Mouse (Mus musculus) lung, embryonic 14.5 days (tissue): ENCODE data around the gene Stat5b. TPM values are rescaled to one million over a fixed set of nuclear protein-coding genes. Genes with fewer than 3 reads are reported as not detected.
"Not testable (repeated sequence)": the region's sequence is repeated elsewhere in the genome, so short reads cannot be mapped to it uniquely, and the experiment has no call there.

Source experiments
- ATAC-seq: fragments of 200-750 bp; cut with Nextera tagmentation; 2 replicates; pipeline ENCODE4 v1.8.0; 2017; ENCODE audit warnings: mild to moderate bottlenecking, moderate TSS enrichment, moderate library complexity; ENCODE audit not compliant: insufficient read depth
- DNase-seq: peaks from one replicate; pipeline ENCODE4 v3.0.0-alpha.2; 2015
- H3K27ac ChIP-seq: fragments of 300-500 bp; sonication (generic); 2 replicates; pipeline ENCODE4 v1.5.1; 2014; ENCODE audit warnings: low read depth, mild to moderate bottlenecking, moderate library complexity
- H3K27me3 ChIP-seq: fragments of 300-500 bp; sonication (generic); 2 replicates; pipeline ENCODE4 v1.6.1; 2014; ENCODE audit warnings: low read length, control low read depth; ENCODE audit not compliant: insufficient read depth
- H3K36me3 ChIP-seq: fragments of 300-500 bp; sonication (generic); 2 replicates; pipeline ENCODE4 v1.6.1; 2014; ENCODE audit warnings: control low read depth; ENCODE audit not compliant: insufficient read depth
- H3K4me1 ChIP-seq: fragments of 300-500 bp; sonication (generic); 2 replicates; pipeline ENCODE4 v1.6.1; 2014; ENCODE audit warnings: antibody characterized with exemption, control low read depth; ENCODE audit not compliant: insufficient read depth
- H3K4me2 ChIP-seq: fragments of 300-500 bp; sonication (generic); 2 replicates; pipeline ENCODE4 v1.6.1; 2014; ENCODE audit warnings: mild to moderate bottlenecking
- H3K4me3 ChIP-seq: fragments of 300-500 bp; sonication (generic); 2 replicates; pipeline ENCODE4 v1.5.1; 2014; ENCODE audit warnings: low read depth, low read length
- H3K9ac ChIP-seq: fragments of 300-500 bp; sonication (generic); 2 replicates; pipeline ENCODE4 v1.6.1; 2014
- H3K9me3 ChIP-seq: fragments of 300-500 bp; sonication (generic); 2 replicates; pipeline ENCODE4 v1.6.1; 2016; ENCODE audit warnings: low read depth, low read length, control low read depth
- CTCF ChIP-seq: IDR thresholded peaks from 2 replicates; pipeline ENCODE4 v1.5.1; 2016; ENCODE audit warnings: antibody characterized with exemption, low read depth
- WGBS: fragments of 180-500 bp; shearing (Covaris S2); extraction: QIAGEN DNeasy Blood & Tissue Kit; methylation state at CpG from one replicate; pipeline ENCODE4 v1.1.7; 2014; 5-methylcytosine and 5-hydroxymethylcytosine counted together
- polyA plus RNA-seq: library from polyadenylated mRNA; unstranded; fragments of >200 nt; fragmentation: Nextera tagmentation; extraction: Ambion mirVana; gene quantifications from 2 replicates; pipeline ENCODE4 v1.2.1, GENCODE M21; 2014

Stat5b gene
- polyA plus RNA-seq, 1 experiment from 2014 or later: 26.6 TPM

GRCm38 (mm10) chr11:100796585-100796984 lies 53.9 kb downstream of the Stat5b start:
- H3K9me3 ChIP-seq: no peaks in the 10 kb centered on the region
- H3K27ac ChIP-seq: no peak overlapping the region
- TF ChIP-seq CTCF: no peak
- ATAC-seq (no peak), DNase-seq (no peak)
- H3K4me2 ChIP-seq: no peak overlapping the region
- H3K36me3 ChIP-seq: peaks cover 35% of the 10 kb centered on the region
- H3K4me3 ChIP-seq: no peak overlapping the region
- H3K9ac ChIP-seq: no peak overlapping the region
- WGBS: 66% methylated on average over 8 of the region's 8 CpGs
- no peaks in the 10 kb centered on the region for H3K4me1 ChIP-seq
- H3K27me3 ChIP-seq: no peaks in the 10 kb centered on the region

- Histone ChIP-seq H3K27me3 (no peaks in the 10 kb centered on the region), H3K27ac (no peak overlapping the region), H3K36me3 (peaks cover 30% of the 10 kb centered on the region), H3K4me3 (no peak overlapping the region), H3K4me2 (no peak overlapping the region), H3K4me1 (no peaks in the 10 kb centered on the region), H3K9me3 (no peaks in the 10 kb centered on the region), H3K9ac (no peak overlapping the region)
- TF ChIP-seq CTCF: no peak
- WGBS: 89% methylated on average over 2 of the region's 2 CpGs
- ATAC-seq (no peak), DNase-seq (no peak)
Measured at GRCm38 (mm10) chr11:100795386-100795785, 55.1 kb downstream of the Stat5b start.

GRCm38 (mm10) chr11:100791457-100792049 lies 59.0 kb downstream of the Stat5b start:
- ATAC-seq (no peak), DNase-seq (no peak)
- H3K9me3 ChIP-seq: no peaks in the 10 kb centered on the region
- no peaks in the 10 kb centered on the region for H3K4me1 ChIP-seq
- no peak overlapping the region for H3K4me3 ChIP-seq
- no peak overlapping the region for H3K9ac ChIP-seq
- no peak overlapping the region for H3K27ac ChIP-seq
- 86% methylated on average over 2 of the region's 2 CpGs for WGBS
- no peak overlapping the region for H3K4me2 ChIP-seq
- H3K36me3 ChIP-seq: peaks cover 47% of the 10 kb centered on the region
- TF ChIP-seq CTCF: no peak
- no peaks in the 10 kb centered on the region for H3K27me3 ChIP-seq

- not testable (repeated sequence) for H3K9ac ChIP-seq, DNase-seq, H3K27me3 ChIP-seq, H3K4me2 ChIP-seq, H3K4me1 ChIP-seq, ATAC-seq, H3K9me3 ChIP-seq, H3K27ac ChIP-seq, H3K4me3 ChIP-seq
- 88% methylated on average over 9 of the region's 9 CpGs for WGBS
- H3K36me3 ChIP-seq: peaks cover 50% of the 10 kb centered on the region
Measured at GRCm38 (mm10) chr11:100790644-100791043, 59.9 kb downstream of the Stat5b start.

- WGBS: 88% methylated on average over 3 of the region's 3 CpGs
- ATAC-seq (no peak), DNase-seq (no peak)
- Histone ChIP-seq H3K9me3 (no peaks in the 10 kb centered on the region), H3K9ac (no peak overlapping the region), H3K4me2 (no peak overlapping the region), H3K27me3 (no peaks in the 10 kb centered on the region), H3K36me3 (peaks cover 56% of the 10 kb centered on the region), H3K4me1 (no peaks in the 10 kb centered on the region), H3K4me3 (no peak overlapping the region), H3K27ac (no peak overlapping the region)
- TF ChIP-seq CTCF: no peak
Measured at GRCm38 (mm10) chr11:100789702-100790101, 60.8 kb downstream of the Stat5b start.

GRCm38 (mm10) chr11:100785774-100786173 lies 64.8 kb downstream of the Stat5b start:
- Histone ChIP-seq H3K4me3 (no peak overlapping the region), H3K4me2 (no peak overlapping the region), H3K4me1 (no peaks in the 10 kb centered on the region), H3K27me3 (no peaks in the 10 kb centered on the region), H3K27ac (no peak overlapping the region), H3K9ac (no peak overlapping the region), H3K36me3 (peaks cover 62% of the 10 kb centered on the region), H3K9me3 (no peaks in the 10 kb centered on the region)
- DNase-seq: no peak
- ATAC-seq: no peak
- WGBS: 90% methylated on average over 2 of the region's 2 CpGs
- no peak for TF ChIP-seq CTCF

- WGBS: 81% methylated on average over 8 of the region's 8 CpGs
- H3K9ac ChIP-seq: no peak overlapping the region
- no peak overlapping the region for H3K4me2 ChIP-seq
- DNase-seq (no peak), ATAC-seq (no peak)
- TF ChIP-seq CTCF: no peak
- H3K9me3 ChIP-seq: no peaks in the 10 kb centered on the region
- peaks cover 60% of the 10 kb centered on the region for H3K36me3 ChIP-seq
- H3K4me3 ChIP-seq: no peak overlapping the region
- H3K4me1 ChIP-seq: no peaks in the 10 kb centered on the region
- H3K27me3 ChIP-seq: no peaks in the 10 kb centered on the region
- H3K27ac ChIP-seq: no peak overlapping the region
Measured at GRCm38 (mm10) chr11:100784286-100784685, 66.2 kb downstream of the Stat5b start.

- Histone ChIP-seq H3K9ac (no peak overlapping the region), H3K36me3 (peaks cover 48% of the 10 kb centered on the region), H3K4me1 (no peaks in the 10 kb centered on the region), H3K9me3 (no peaks in the 10 kb centered on the region), H3K4me3 (no peak overlapping the region), H3K27me3 (no peaks in the 10 kb centered on the region), H3K27ac (no peak overlapping the region), H3K4me2 (no peak overlapping the region)
- 84% methylated on average over 13 of the region's 13 CpGs for WGBS
- no peak for TF ChIP-seq CTCF
- DNase-seq: no peak
- ATAC-seq: no peak
Measured at GRCm38 (mm10) chr11:100782568-100782967, 68.0 kb downstream of the Stat5b start.
